Mouse (Mus musculus): ENCODE data around the gene Tcf19.

Gene Tcf19

GRCm38 (mm10) chr17:35516652-35517500 lies at the start of gene Tcf19, which contains the start of gene Cchcr1:
Tcf19 (minus strand) TSS chr17:35516824.
Cchcr1 (plus strand) TSS chr17:35517100.
- DNase-seq, result peak; percentile 99

GRCm38 (mm10) chr17:35558216-35558615 lies 41.6 kb upstream of the Tcf19 start:
- no peak for DNase-seq

DNA sequence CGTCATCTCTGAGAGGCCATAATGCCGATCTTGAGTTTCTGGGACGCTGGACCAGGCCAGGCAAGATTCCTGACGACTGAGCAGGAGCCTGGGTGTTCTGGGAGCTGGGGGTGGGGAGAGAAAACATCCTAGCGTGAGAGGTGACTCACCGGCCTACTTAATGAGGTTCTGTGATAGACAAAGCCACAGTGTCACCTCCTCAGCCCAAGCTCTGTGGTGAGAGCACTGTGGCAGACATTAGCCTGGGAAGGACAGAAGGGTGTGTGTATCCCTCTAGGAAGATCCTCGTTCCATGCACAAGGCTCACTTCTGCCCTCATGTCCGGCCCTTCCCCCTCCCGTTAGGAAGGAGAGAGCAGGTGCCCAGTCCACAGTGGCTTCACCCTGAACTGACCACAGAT lies 40.7 kb upstream of the Tcf19 start:
- no peak for DNase-seq

DNA sequence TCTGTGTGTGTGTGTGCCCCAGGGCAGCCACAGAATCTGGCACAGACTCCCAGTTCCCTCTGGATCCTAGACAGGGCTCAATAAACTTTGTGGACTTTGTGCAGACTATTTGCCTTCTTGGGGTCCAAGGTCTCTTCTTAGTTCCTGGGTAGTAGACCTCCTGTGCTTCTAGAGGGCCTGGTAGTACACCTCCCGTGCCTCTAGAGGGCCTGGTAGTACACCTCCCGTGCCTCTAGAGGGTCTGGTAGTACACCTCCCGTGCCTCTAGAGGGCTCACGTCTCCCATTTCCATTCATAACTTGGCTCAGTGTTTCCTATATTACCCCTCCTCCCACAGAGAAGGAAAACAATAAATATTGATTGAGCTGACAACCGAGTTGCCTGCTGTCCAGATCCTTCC lies 40.2 kb upstream of the Tcf19 start:
- no peak for DNase-seq

- no peak for DNase-seq
Observed at GRCm38 (mm10) chr17:35556186-35556765, 39.7 kb upstream of the Tcf19 start.

DNA sequence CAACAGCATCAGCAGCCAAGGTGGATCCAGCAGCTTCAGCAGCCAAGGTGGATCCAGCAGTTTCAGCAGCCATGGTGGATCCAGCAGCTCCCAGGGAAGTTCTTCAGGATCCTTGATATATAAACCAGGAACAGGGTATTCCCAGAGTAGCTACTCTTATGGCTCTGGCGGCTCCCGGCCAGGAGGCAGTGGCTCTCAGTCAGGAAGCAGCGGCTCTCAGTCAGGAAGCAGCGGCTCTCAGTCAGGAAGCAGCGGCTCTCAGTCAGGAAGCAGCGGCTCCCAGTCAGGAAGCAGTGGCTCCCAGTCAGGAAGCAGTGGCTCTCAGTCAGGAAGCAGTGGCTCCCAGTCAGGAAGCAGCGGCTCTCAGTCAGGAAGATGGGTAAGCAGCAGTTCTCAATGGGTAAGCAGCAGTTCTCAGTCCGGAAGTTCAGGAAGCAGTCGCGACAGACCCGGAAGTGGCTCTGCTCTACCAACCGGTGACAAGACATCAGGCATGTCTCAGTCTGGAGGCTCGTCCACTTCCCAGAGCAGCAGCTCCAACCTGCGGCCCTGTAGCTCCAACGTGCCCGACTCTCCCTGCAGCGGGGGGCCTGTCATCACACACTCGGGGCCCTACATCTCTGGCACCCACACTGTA lies 38.3 kb upstream of the Tcf19 start:
- no peak for DNase-seq

- no peak for DNase-seq
Observed at GRCm38 (mm10) chr17:35554321-35554720, 37.7 kb upstream of the Tcf19 start.

- DNase-seq, result no peak
Observed at GRCm38 (mm10) chr17:35551881-35552414, 35.3 kb upstream of the Tcf19 start, which contains the start of gene Cdsn. Cdsn (plus strand) TSS chr17:35552128.

DNA sequence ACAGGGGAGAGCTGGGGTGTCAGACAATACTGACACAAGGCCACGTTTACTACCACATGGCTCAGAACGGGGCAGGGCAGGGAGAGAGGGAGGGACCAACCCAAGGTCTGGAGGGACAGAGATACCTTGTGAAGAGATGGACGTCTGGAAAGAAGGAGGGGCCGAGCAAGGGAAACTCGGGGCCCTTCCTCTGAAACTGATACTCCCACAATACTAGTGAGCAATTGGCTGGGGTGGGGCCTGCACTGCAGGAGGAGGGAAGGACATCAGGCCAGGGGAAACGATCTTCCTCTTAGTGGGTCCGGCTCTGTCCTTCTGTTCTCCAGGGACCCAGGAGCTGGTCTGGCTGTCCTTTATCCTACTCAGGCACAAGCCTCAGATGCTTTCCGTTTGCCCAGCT lies 34.2 kb upstream of the Tcf19 start:
- DNase-seq, result no peak

DNA sequence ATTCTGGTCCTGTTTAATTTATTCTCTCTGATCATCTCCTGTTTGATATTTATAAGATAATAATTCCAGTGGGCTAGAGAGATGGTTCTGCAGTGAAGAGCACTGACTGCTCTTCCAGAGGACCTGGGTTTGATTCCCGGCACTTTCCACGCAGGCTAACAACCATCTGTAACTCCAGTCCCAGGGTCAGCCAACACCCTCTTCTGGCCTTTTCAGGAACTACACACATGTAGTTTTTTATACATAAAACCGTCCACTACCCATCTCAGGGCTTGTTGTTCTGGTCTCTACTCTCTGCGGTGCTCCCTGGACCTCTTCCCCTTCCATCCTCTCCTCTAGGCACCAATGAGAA lies 33.5 kb upstream of the Tcf19 start:
- DNase-seq, result no peak

GRCm38 (mm10) chr17:35549437-35550142 lies 33.0 kb upstream of the Tcf19 start:
- no peak for DNase-seq

- DNase-seq, result no peak
Observed at GRCm38 (mm10) chr17:35548636-35549035, 32.0 kb upstream of the Tcf19 start.

GRCm38 (mm10) chr17:35547465-35547864 lies 30.8 kb upstream of the Tcf19 start:
- no peak for DNase-seq

GRCm38 (mm10) chr17:35544680-35545079 lies 28.1 kb upstream of the Tcf19 start:
- no peak for DNase-seq

DNA sequence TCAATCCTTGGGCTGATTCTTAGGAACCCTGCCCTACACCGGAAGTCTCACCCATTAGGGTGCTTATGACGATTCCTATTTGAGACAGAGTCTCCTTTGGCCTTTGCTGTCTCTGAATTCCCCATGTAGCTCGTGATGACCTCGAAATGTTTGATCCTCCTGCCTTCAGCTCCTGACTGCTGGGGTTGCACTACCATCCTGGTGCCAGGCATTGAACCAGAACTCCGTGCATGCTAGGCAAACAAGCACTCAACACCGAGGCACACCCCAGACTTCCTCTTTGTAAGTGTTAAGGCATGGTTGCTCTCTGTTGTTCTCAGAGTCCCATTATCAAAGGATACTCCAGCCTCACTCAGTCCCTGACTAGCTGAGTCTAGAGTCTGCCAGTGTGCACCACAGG lies 27.4 kb upstream of the Tcf19 start:
- DNase-seq, result no peak

DNA sequence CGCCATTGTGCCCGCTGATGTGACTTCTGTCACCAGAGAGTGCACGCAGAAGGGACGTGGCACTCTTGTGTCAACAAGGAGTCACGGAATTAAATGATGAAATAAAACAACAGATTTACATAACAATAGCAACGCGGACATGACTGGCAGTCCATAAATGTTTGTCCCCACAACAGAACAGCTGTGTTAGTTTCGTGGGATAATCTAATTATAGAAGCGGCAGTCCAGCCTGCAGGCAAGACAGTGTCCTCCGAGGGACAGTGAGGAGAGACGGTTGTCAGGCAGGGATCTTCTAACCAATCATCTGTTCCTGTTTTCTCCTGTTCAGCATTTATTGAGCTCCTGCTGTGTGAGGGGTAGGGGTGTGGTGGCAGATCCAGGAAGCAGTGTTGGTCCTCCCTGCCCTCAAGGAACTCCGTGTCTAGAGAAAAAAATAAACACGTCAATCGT lies 26.8 kb upstream of the Tcf19 start:
- no peak for DNase-seq

GRCm38 (mm10) chr17:35542761-35543411 lies 26.3 kb upstream of the Tcf19 start:
- no peak for DNase-seq

DNA sequence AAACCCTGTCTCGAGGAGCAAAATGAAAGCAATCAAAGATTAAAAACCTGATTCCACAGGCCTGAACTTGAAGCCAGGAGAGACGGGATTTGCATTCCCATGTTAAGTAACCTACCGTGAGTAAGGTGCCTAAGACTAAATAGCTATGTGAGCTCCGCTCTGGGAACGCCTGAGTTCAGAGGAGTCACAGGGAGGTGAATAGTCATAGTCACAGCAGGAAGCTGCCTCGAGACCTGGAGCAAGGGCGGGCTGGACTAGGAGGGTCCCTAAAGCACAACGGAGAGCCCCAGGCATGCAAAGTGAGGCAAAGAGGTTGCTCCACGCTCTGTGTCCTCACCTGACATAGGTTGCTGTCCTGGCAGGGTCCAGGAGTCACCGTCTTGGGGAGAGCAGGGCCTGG lies 22.9 kb upstream of the Tcf19 start:
- no peak for DNase-seq

GRCm38 (mm10) chr17:35538476-35538875 lies 21.9 kb upstream of the Tcf19 start:
- no peak for DNase-seq

DNA sequence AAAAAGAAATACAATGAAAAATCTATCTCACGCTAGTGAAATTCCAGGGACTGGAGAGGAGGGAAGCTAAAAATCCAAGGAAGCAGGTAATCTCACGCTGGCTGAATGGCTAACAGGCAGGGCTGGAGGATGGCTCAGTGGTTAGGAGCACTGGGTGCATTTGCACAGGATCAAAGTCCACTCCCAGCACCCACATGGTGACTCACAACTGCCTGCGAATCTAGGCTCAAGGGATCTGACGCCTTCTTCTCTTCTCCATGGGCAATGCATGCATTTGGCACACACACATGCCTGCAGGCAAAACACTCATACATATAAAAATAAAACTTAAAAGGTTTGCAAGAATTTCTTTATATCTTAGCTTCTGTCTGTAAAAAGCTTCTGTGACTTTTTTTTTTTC lies 20.8 kb upstream of the Tcf19 start:
- no peak for DNase-seq

- peak in 1 of 2 experiments; percentile 45 for DNase-seq
Observed at GRCm38 (mm10) chr17:35534343-35534742, 17.7 kb upstream of the Tcf19 start.

DNA sequence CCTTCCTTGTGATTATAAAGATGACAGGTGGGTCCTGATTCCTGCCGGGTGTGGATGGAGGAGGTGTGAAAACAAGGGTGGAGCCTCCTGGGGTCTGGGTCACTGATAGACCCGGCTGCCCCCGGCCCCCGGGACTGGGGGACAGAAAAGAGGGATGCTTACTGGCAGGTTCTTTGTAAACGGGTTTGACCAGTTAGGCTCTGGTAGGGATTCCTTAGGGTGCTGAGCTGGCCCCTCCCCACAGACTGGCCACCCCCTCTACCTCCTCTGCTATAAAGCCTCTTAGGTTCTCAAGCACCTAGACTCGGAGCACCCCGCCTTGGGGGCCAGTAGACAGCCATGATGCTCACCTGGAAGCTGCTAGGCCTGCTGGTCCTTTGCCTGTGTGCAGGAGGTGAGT lies 16.3 kb upstream of the Tcf19 start, which contains the start of gene Psors1c2:
Gene Psors1c2, plus strand, starts transcription at position 301 of the 400 bp plus-strand sequence.
- DNase-seq, result no peak
